Mouse (Mus musculus): ENCODE measurements around the gene Ankrd54. TPM values are rescaled to one million over a fixed set of nuclear protein-coding genes. Genes with fewer than 3 reads are reported as not detected.
"Not testable (repeated sequence)": the region's sequence is repeated elsewhere in the genome, so short reads cannot be mapped to it uniquely, and the experiment has no call there.

The Ankrd54 gene
- polyA plus RNA-seq, 2 experiments, result 37.7 to 39.9 TPM

GRCm38 (mm10) chr15:79018191-79018590, 44.5 kb downstream of the Ankrd54 start:
- Histone ChIP-seq H3K9ac (replicated peaks) (no peak overlapping the region), H3K27ac (no peak overlapping the region), H3K4me1 (replicated peaks; ENCODE audit: control insufficient read depth in 2 of 2, insufficient read depth in 2 of 2, low read length in 1 of 2) (peaks cover 0 to 4% of the 10 kb centered on the region in 2 experiments; a peak in 1 of 4 replicates), H3K4me2 (ENCODE audit: low read depth) (no peak overlapping the region), H3K36me3 (replicated peaks; ENCODE audit: control insufficient read depth, insufficient read depth, low read depth) (no peaks in the 10 kb centered on the region), H3K27me3 (ENCODE audit: control insufficient read depth, insufficient read depth, low read length) (no peaks in the 10 kb centered on the region), H3K9me3 (ENCODE audit: control insufficient read depth, low read length) (no peaks in the 10 kb centered on the region), H3K4me3 (ENCODE audit: insufficient read depth in 1 of 2, low read depth in 2 of 2, low read length in 2 of 2) (no peak overlapping the region)
- no peak for ATAC-seq (ENCODE audit: insufficient read depth)
- 36% methylated on average over 4 of the region's 4 CpGs for WGBS (ENCODE audit: insufficient replicate concordance)
- TF ChIP-seq EP300 (IDR thresholded peaks at IDR 0.05; ENCODE audit: low read depth) (no peak), CTCF (IDR thresholded peaks at IDR 0.05; ENCODE audit: low read depth) (no peak)
- no peak for DNase-seq (ENCODE audit: low read depth in 3 of 3, low spot score in 3 of 3)

- no peaks in the 10 kb centered on the region for H3K36me3 ChIP-seq (replicated peaks; ENCODE audit: control insufficient read depth, insufficient read depth, low read depth)
- WGBS (ENCODE audit: insufficient replicate concordance), result 61% methylated on average over 7 of the region's 7 CpGs
- no peaks in the 10 kb centered on the region for H3K9me3 ChIP-seq (ENCODE audit: control insufficient read depth, low read length)
- H3K9ac ChIP-seq (replicated peaks), result no peak overlapping the region
- no peak overlapping the region for H3K4me3 ChIP-seq (ENCODE audit: insufficient read depth in 1 of 2, low read depth in 2 of 2, low read length in 2 of 2)
- DNase-seq (ENCODE audit: low read depth in 3 of 3, low spot score in 3 of 3) (no peak), ATAC-seq (ENCODE audit: insufficient read depth) (no peak)
- H3K27me3 ChIP-seq (ENCODE audit: control insufficient read depth, insufficient read depth, low read length), result no peaks in the 10 kb centered on the region
- no peak overlapping the region for H3K4me2 ChIP-seq (ENCODE audit: low read depth)
- H3K27ac ChIP-seq, result no peak overlapping the region
- TF ChIP-seq CTCF (IDR thresholded peaks at IDR 0.05; ENCODE audit: low read depth) (no peak), EP300 (IDR thresholded peaks at IDR 0.05; ENCODE audit: low read depth) (no peak)
- no peaks in the 10 kb centered on the region for H3K4me1 ChIP-seq (replicated peaks; ENCODE audit: control insufficient read depth in 2 of 2, insufficient read depth in 2 of 2, low read length in 1 of 2)
Observed at GRCm38 (mm10) chr15:79013382-79013781, 49.3 kb downstream of the Ankrd54 start.

GRCm38 (mm10) chr15:79011550-79011949, 51.1 kb downstream of the Ankrd54 start:
- Histone ChIP-seq H3K4me1 (replicated peaks; ENCODE audit: control insufficient read depth in 2 of 2, insufficient read depth in 2 of 2, low read length in 1 of 2) (no peaks in the 10 kb centered on the region), H3K9ac (replicated peaks) (no peak overlapping the region), H3K27ac (no peak overlapping the region), H3K4me3 (ENCODE audit: insufficient read depth in 1 of 2, low read depth in 2 of 2, low read length in 2 of 2) (no peak overlapping the region), H3K9me3 (ENCODE audit: control insufficient read depth, low read length) (no peaks in the 10 kb centered on the region), H3K36me3 (replicated peaks; ENCODE audit: control insufficient read depth, insufficient read depth, low read depth) (no peaks in the 10 kb centered on the region), H3K4me2 (ENCODE audit: low read depth) (no peak overlapping the region), H3K27me3 (ENCODE audit: control insufficient read depth, insufficient read depth, low read length) (no peaks in the 10 kb centered on the region)
- ATAC-seq (ENCODE audit: insufficient read depth), result no peak
- no peak for DNase-seq (ENCODE audit: low read depth in 3 of 3, low spot score in 3 of 3)
- TF ChIP-seq EP300 (IDR thresholded peaks at IDR 0.05; ENCODE audit: low read depth) (no peak), CTCF (IDR thresholded peaks at IDR 0.05; ENCODE audit: low read depth) (no peak)
- WGBS (ENCODE audit: insufficient replicate concordance), result 70% methylated on average over 10 of the region's 10 CpGs

DNA sequence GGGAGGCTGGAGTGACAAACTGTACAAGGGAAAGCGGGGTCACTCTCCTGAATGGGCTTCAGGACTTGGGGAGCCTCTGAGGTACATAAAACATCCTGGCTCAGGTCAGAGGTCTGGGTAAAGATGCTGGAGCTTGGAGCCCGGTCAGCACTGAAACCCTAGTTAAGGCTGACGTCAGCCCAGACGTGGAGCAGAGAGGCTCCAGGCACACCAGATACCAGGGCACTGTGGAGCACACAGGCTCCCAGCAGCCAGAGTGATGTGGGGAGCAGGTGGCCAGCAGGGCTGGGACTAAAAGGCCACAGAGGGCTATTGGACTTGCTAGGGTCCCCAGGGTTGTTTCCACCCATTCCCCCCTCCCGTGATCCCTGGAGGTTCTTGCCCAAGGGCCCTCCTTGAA, 53.0 kb downstream of the Ankrd54 start:
- WGBS (ENCODE audit: insufficient replicate concordance), result 61% methylated on average over 5 of the region's 5 CpGs
- Histone ChIP-seq H3K4me2 (ENCODE audit: low read depth) (no peak overlapping the region), H3K4me3 (ENCODE audit: insufficient read depth in 1 of 2, low read depth in 2 of 2, low read length in 2 of 2) (no peak overlapping the region), H3K4me1 (replicated peaks; ENCODE audit: control insufficient read depth in 2 of 2, insufficient read depth in 2 of 2, low read length in 1 of 2) (no peaks in the 10 kb centered on the region), H3K36me3 (replicated peaks; ENCODE audit: control insufficient read depth, insufficient read depth, low read depth) (peaks cover under 1% of the 10 kb centered on the region; the same call in 1 of the 2 replicates), H3K9ac (replicated peaks) (no peak overlapping the region), H3K27me3 (ENCODE audit: control insufficient read depth, insufficient read depth, low read length) (no peaks in the 10 kb centered on the region), H3K27ac (no peak overlapping the region), H3K9me3 (ENCODE audit: control insufficient read depth, low read length) (no peaks in the 10 kb centered on the region)
- ATAC-seq (ENCODE audit: insufficient read depth) (no peak), DNase-seq (ENCODE audit: low read depth in 3 of 3, low spot score in 3 of 3) (no peak)
- no peak for TF ChIP-seq CTCF (IDR thresholded peaks at IDR 0.05; ENCODE audit: low read depth)

DNA sequence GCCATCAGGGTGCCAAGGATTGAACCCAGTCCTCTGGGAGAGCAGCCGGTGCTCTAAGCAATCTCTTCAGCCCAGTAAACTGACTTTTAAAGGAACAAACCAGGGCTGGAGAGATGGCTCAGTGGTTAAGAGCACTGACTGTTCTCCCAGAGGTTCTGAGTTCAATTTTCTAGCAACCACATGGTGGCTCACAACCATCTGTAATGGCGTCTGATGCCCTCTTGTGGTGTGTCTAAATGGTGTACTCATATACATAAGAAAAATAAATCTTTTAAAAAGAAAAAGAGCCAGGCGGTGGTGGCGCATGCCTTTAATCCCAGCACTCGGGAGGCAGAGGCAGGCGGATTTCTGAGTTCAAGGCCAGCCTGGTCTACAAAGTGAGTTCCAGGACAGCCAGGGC, 54.9 kb downstream of the Ankrd54 start:
- not testable (repeated sequence) for DNase-seq (ENCODE audit: low read depth in 3 of 3, low spot score in 3 of 3)
- WGBS (ENCODE audit: insufficient replicate concordance), result 69% methylated on average over 6 of the region's 6 CpGs

More for the DNA sequence above, 54.9 kb downstream of the Ankrd54 start:
- H3K36me3 ChIP-seq (replicated peaks; ENCODE audit: control insufficient read depth, insufficient read depth, low read depth); H3K9me3 ChIP-seq (ENCODE audit: control insufficient read depth, low read length); ATAC-seq (ENCODE audit: insufficient read depth); H3K9ac ChIP-seq (replicated peaks); H3K27me3 ChIP-seq (ENCODE audit: control insufficient read depth, insufficient read depth, low read length); H3K4me1 ChIP-seq (replicated peaks; ENCODE audit: control insufficient read depth in 2 of 2, insufficient read depth in 2 of 2, low read length in 1 of 2); H3K4me2 ChIP-seq (ENCODE audit: low read depth); H3K4me3 ChIP-seq (ENCODE audit: insufficient read depth in 1 of 2, low read depth in 2 of 2, low read length in 2 of 2); H3K27ac ChIP-seq: not testable (repeated sequence)
